Mouse (Mus musculus) embryonic fibroblast, embryonic 13.5 days (primary cell): ENCODE measurements at regions not wholly inside any gene's neighbourhood (a gene's known extent, or its start where the extent isn't known, plus 50 kb on each side); places are given as distances from the start of the nearest gene placed in this dataset.

Experiments used
- H3K27ac ChIP-seq: 2 replicates; pipeline ENCODE4 v1.5.1; 2012; ENCODE audit warnings: low read length, control low read depth, inconsistent platforms; ENCODE audit not compliant: insufficient read depth
- H3K4me1 ChIP-seq: 2 replicates; pipeline ENCODE4 v1.6.1; 2011; ENCODE audit warnings: low read length; ENCODE audit not compliant: control insufficient read depth, insufficient read depth
- H3K4me3 ChIP-seq: 2 replicates; pipeline ENCODE4 v1.5.1; 2011; ENCODE audit warnings: mild to moderate bottlenecking, control low read depth, low read length; ENCODE audit not compliant: insufficient read depth
- CTCF ChIP-seq: IDR thresholded peaks from 2 replicates; pipeline ENCODE4 v1.5.1; 2011; ENCODE audit warnings: mild to moderate bottlenecking, control low read depth, low read length, moderate library complexity, borderline replicate concordance; ENCODE audit not compliant: insufficient read depth
- POLR2A ChIP-seq: IDR thresholded peaks from 2 replicates; pipeline ENCODE4 v1.6.1; 2011; ENCODE audit warnings: low read depth, mild to moderate bottlenecking, control low read depth, low read length, moderate library complexity

GRCm38 (mm10) chr3:56681031-56681430 lies 497.5 kb upstream of the Nbea start:
- TF ChIP-seq CTCF (no peak), POLR2A (no peak)
- Histone ChIP-seq H3K4me1 (no peaks in the 10 kb centered on the region), H3K27ac (no peak overlapping the region), H3K4me3 (no peak overlapping the region)

- Histone ChIP-seq H3K4me1 (no peaks in the 10 kb centered on the region), H3K4me3 (no peak overlapping the region), H3K27ac (no peak overlapping the region)
- no peak for TF ChIP-seq POLR2A
- no peak for TF ChIP-seq CTCF
Measured at GRCm38 (mm10) chr3:56668829-56669228, 485.3 kb upstream of the Nbea start.

GRCm38 (mm10) chr3:56660594-56660993 lies 477.1 kb upstream of the Nbea start:
- Histone ChIP-seq H3K27ac (no peak overlapping the region), H3K4me1 (no peaks in the 10 kb centered on the region), H3K4me3 (no peak overlapping the region)
- TF ChIP-seq POLR2A (no peak), CTCF (no peak)

- Histone ChIP-seq H3K4me1 (0 out of 2 replicates have a peak, but pooled peaks cover 2% of the 10 kb centered on the region), H3K27ac (no peak overlapping the region), H3K4me3 (no peak overlapping the region)
- TF ChIP-seq POLR2A (no peak), CTCF (no peak)
Measured at GRCm38 (mm10) chr3:56647313-56647712, 463.8 kb upstream of the Nbea start.
